Comparison of ENCODE assay signal across 32 mouse cellular contexts in genomic region chr7:17205530-17206184, GRCm38 (mm10). TPM values are rescaled to one million over a fixed set of nuclear protein-coding genes. Genes with fewer than 3 reads are reported as not detected.
DNase-seq lines count a peak whose midpoint lies in the region; ATAC-seq and TF ChIP-seq lines count a peak whose summit lies in the region.
"Had no signal": no experiment of that assay in that cellular context is flagged by ENCODE, and none has a peak within 500 bp of the region (broad histone marks: within the 10 kb centered on the region; RNA-seq: fewer than 3 reads in every experiment).

No protein-coding gene starts in this region.

- H3K4me3 ChIP-seq in heart, adult 2 months = no peak overlapping the region
- H3K4me3 ChIP-seq in MEL (ENCODE audit: control insufficient read depth in 1 of 2, insufficient read depth in 1 of 2, low read depth in 2 of 2, low read length in 2 of 2) = no peak overlapping the region
- H3K4me3 ChIP-seq: heart, embryonic 13.5 days; hindbrain, embryonic 12.5 days; limb, embryonic 12.5 days; midbrain, embryonic 12.5 days; stomach, embryonic 15.5 days had no signal

- TF ChIP-seq POLR2A in heart, adult 2 months (IDR thresholded peaks at IDR 0.05; ENCODE audit: insufficient read depth, low read depth, low read length) = no peak
- TF ChIP-seq POLR2A in MEL (IDR thresholded peaks at IDR 0.05; ENCODE audit: control insufficient read depth in 1 of 2, insufficient read depth in 1 of 2, low read depth in 1 of 2, low read length in 2 of 2, poor library complexity in 1 of 2) = no peak

- H3K27me3 ChIP-seq in heart, adult 2 months (ENCODE audit: control insufficient read depth, insufficient read depth, low read length) = no peaks in the 10 kb centered on the region
- no peaks in the 10 kb centered on the region; a peak in 1 of 4 replicates for H3K27me3 ChIP-seq in MEL (ENCODE audit: control insufficient read depth in 1 of 2, insufficient read depth in 2 of 2, low read length in 2 of 2)
- H3K27me3 ChIP-seq: heart, embryonic 13.5 days; hindbrain, embryonic 12.5 days; limb, embryonic 12.5 days; midbrain, embryonic 12.5 days; stomach, embryonic 15.5 days had no signal

- H3K9me3 ChIP-seq in MEL (replicated peaks; ENCODE audit: insufficient read depth, low read length) = no peaks in the 10 kb centered on the region
- H3K9me3 ChIP-seq: stomach, embryonic 15.5 days had no signal

- ATAC-seq in monocyte, adult 5-6 weeks (replicated peaks; ENCODE audit: insufficient number of reproducible peaks, low FRiP score, low TSS enrichment, poor library complexity, severe bottlenecking) = no peak
- ATAC-seq in erythroid progenitor cell, adult 5-6 weeks (replicated peaks; ENCODE audit: low FRiP score, poor library complexity, severe bottlenecking) = no peak
- ATAC-seq: forebrain, postnatal 0 days had no signal

- intact Hi-C loops in heart, adult 2 months (cut with DNase I) = no loop called here
- intact Hi-C loops in heart, postnatal 25 days (cut with DNase I) = no loop called here

- TF ChIP-seq RAD21 in MEL (IDR thresholded peaks at IDR 0.05; ENCODE audit: low read depth, low read length) = no peak

- peak; percentile 17; the same call in 1 of the 2 replicates for TF ChIP-seq CTCF in heart, adult 2 months (IDR thresholded peaks at IDR 0.05)
- TF ChIP-seq CTCF in MEL (IDR thresholded peaks at IDR 0.05 in 2 of 3, conservative IDR thresholded peaks at IDR 0.05 in 1 of 3; ENCODE audit: control insufficient read depth in 1 of 3, insufficient read depth in 1 of 3, low read depth in 2 of 3, low read length in 3 of 3, poor library complexity in 1 of 3, severe bottlenecking in 1 of 3) = peak in 1 of 3 experiments; percentile 15; a peak in 2 of 6 replicates

- H3K36me3 ChIP-seq in heart, adult 2 months (ENCODE audit: control insufficient read depth, insufficient read depth, low read length) = no peaks in the 10 kb centered on the region
- no peaks in the 10 kb centered on the region for H3K36me3 ChIP-seq in MEL (ENCODE audit: control insufficient read depth in 1 of 2, insufficient read depth in 2 of 2, low read length in 2 of 2)
- H3K36me3 ChIP-seq: heart, embryonic 13.5 days; hindbrain, embryonic 12.5 days; limb, embryonic 12.5 days; midbrain, embryonic 12.5 days; stomach, embryonic 15.5 days had no signal

- H3K4me1 ChIP-seq in heart, adult 2 months (ENCODE audit: control insufficient read depth, insufficient read depth, low read length) = no peaks in the 10 kb centered on the region
- H3K4me1 ChIP-seq in MEL (ENCODE audit: control insufficient read depth in 1 of 2, insufficient read depth in 2 of 2, low read length in 2 of 2) = no peaks in the 10 kb centered on the region
- H3K4me1 ChIP-seq: heart, embryonic 13.5 days; hindbrain, embryonic 12.5 days; limb, embryonic 12.5 days; midbrain, embryonic 12.5 days; stomach, embryonic 15.5 days had no signal

- TF ChIP-seq EP300 in heart, adult 2 months (IDR thresholded peaks at IDR 0.05; ENCODE audit: insufficient read depth, low read depth, low read length) = no peak
- TF ChIP-seq EP300 in MEL (IDR thresholded peaks at IDR 0.05; ENCODE audit: low read depth in 1 of 2, low read length in 2 of 2) = no peak

- H3K9ac ChIP-seq in heart, adult 2 months (ENCODE audit: low read depth, low read length) = no peak overlapping the region
- no peak overlapping the region for H3K9ac ChIP-seq in MEL (ENCODE audit: control insufficient read depth, low read depth, low read length, poor library complexity, severe bottlenecking)
- H3K9ac ChIP-seq: forebrain, postnatal 0 days; heart, embryonic 13.5 days; hindbrain, embryonic 12.5 days; limb, embryonic 12.5 days; midbrain, embryonic 12.5 days; stomach, embryonic 15.5 days had no signal

- DNase-seq in heart, adult 2 months = no peak
- DNase-seq in heart, postnatal 25 days (ENCODE audit: low spot score) = no peak
- DNase-seq in 416B (ENCODE audit: low read depth) (peak; percentile 47), MEL (ENCODE audit: low read depth, low spot score) (peak; percentile 10)
- DNase-seq in retina, embryonic 14.5 days (ENCODE audit: low spot score) = peak; percentile 3
- DNase-seq: adrenal gland, postnatal 36 days; cerebellum, adult 11 months; cerebellum, postnatal 10 days; forebrain, postnatal 0 days; gastrocnemius, postnatal 25 days; heart, adult 18-20 months; heart, postnatal 14 days; kidney, adult 18-20 months; kidney, postnatal 14 days; layer of hippocampus, postnatal 36 days; lung, adult 18-20 months; thymus, adult 18-20 months; thymus, postnatal 36 days had no signal

- H3K79me2 ChIP-seq in heart, adult 2 months (replicated peaks; ENCODE audit: control insufficient read depth, insufficient read depth, low read length) = no peaks in the 10 kb centered on the region
- H3K79me2 ChIP-seq in MEL (ENCODE audit: control insufficient read depth, insufficient read depth, low read length, poor library complexity) = no peaks in the 10 kb centered on the region

- H3K27ac ChIP-seq in heart, adult 2 months = no peak overlapping the region
- H3K27ac ChIP-seq in MEL (ENCODE audit: control insufficient read depth, low read depth, low read length) = no peak overlapping the region
- H3K27ac ChIP-seq: heart, embryonic 13.5 days; hindbrain, embryonic 12.5 days; limb, embryonic 12.5 days; midbrain, embryonic 12.5 days; stomach, embryonic 15.5 days had no signal

- WGBS in heart, adult 2 months = 52% methylated on average over 3 of the region's 3 CpGs

TF ChIP-seq in MEL, 35 proteins besides CTCF, POLR2A, EP300 and RAD21:
- no peak for TF ChIP-seq MXI1 (IDR thresholded peaks at IDR 0.05; ENCODE audit: low read depth, low read length)
- no peak for TF ChIP-seq NELFE (IDR thresholded peaks at IDR 0.05; ENCODE audit: low read depth, low read length)
- TF ChIP-seq POLR2AphosphoS2 (IDR thresholded peaks at IDR 0.05; ENCODE audit: low read length) = no peak
- TF ChIP-seq BHLHE40 (IDR thresholded peaks at IDR 0.05; ENCODE audit: borderline replicate concordance, low read depth, low read length) = no peak
- no peak for TF ChIP-seq TCF12 (IDR thresholded peaks at IDR 0.05; ENCODE audit: low read depth, low read length)
- no peak for TF ChIP-seq ZC3H11A (IDR thresholded peaks at IDR 0.05; ENCODE audit: low read depth, low read length)
- no peak for TF ChIP-seq USF1 (IDR thresholded peaks at IDR 0.05; ENCODE audit: low read depth, low read length)
- no peak for TF ChIP-seq GABPA (IDR thresholded peaks at IDR 0.05; ENCODE audit: low read depth, low read length)
- no peak for TF ChIP-seq TAL1 (IDR thresholded peaks at IDR 0.05; ENCODE audit: low read length)
- no peak for TF ChIP-seq SIN3A (IDR thresholded peaks at IDR 0.05; ENCODE audit: low read length)
- TF ChIP-seq USF2 (IDR thresholded peaks at IDR 0.05; ENCODE audit: borderline replicate concordance in 1 of 2, insufficient read depth in 1 of 2, low read depth in 1 of 2, low read length in 2 of 2) = no peak
- TF ChIP-seq ZMIZ1 (IDR thresholded peaks at IDR 0.05; ENCODE audit: low read depth, low read length) = no peak
- TF ChIP-seq TBP (IDR thresholded peaks at IDR 0.05; ENCODE audit: low read depth, low read length) = no peak
- TF ChIP-seq POLR2AphosphoS5 (IDR thresholded peaks at IDR 0.05; ENCODE audit: borderline replicate concordance, low read depth, low read length) = no peak
- TF ChIP-seq MYB (IDR thresholded peaks at IDR 0.05; ENCODE audit: low read depth, low read length) = no peak

RNA-seq across cellular contexts. Expression of gene Psg29, which starts 2.4 kb away (rescaled TPM):
- total RNA-seq in heart, adult 2 months (2021) = not detected
- polyA plus RNA-seq in heart, adult 2 months (2012; rRNA removed) = not detected in 2 replicates
- not detected for total RNA-seq in heart, postnatal 25 days (2021)
- not detected in 2 replicates for total RNA-seq in MEL (2012; rRNA removed)
- not detected for polyA plus RNA-seq in MEL (2012; ENCODE audit: insufficient read depth in 1 of 2, insufficient read length in 2 of 2, low read depth in 1 of 2, low replicate concordance in 2 of 2, missing spikeins in 1 of 2)
- total RNA-seq in monocyte, adult 5-6 weeks (2017) = not detected in 3 replicates
- not detected in 2 replicates for total RNA-seq in erythroid progenitor cell, adult 5-6 weeks (2015; ENCODE audit: low replicate concordance)
- total RNA-seq in erythroid progenitor cell, adult 5-6 weeks (2017; ENCODE audit: low replicate concordance) = not detected in 2 replicates
- total RNA-seq: adrenal gland, postnatal 36 days; gastrocnemius, postnatal 25 days; heart, adult 18-20 months; heart, postnatal 14 days; layer of hippocampus, adult 8-10 months; layer of hippocampus, postnatal 36 days; left cerebral cortex, postnatal 14 days; megakaryocyte, adult 5-6 weeks; neutrophil, adult 5-6 weeks had no signal
- polyA plus RNA-seq: embryonic facial prominence, embryonic 11.5 days; forebrain, embryonic 11.5 days; forebrain, postnatal 0 days; heart, embryonic 13.5 days; hindbrain, embryonic 12.5 days; limb, embryonic 12.5 days; liver, embryonic 11.5 days; midbrain, embryonic 12.5 days; stomach, embryonic 15.5 days had no signal

RNA-seq across cellular contexts. Expression of gene Ceacam3, which starts 55.6 kb away (rescaled TPM):
- total RNA-seq in heart, adult 2 months (2021) = not detected
- polyA plus RNA-seq in heart, adult 2 months (2012; rRNA removed) = not detected in 2 replicates
- total RNA-seq in heart, postnatal 25 days (2021) = not detected
- not detected in 2 replicates for total RNA-seq in MEL (2012; rRNA removed)
- not detected for polyA plus RNA-seq in MEL (2012; ENCODE audit: insufficient read depth in 1 of 2, insufficient read length in 2 of 2, low read depth in 1 of 2, low replicate concordance in 2 of 2, missing spikeins in 1 of 2)
- total RNA-seq in monocyte, adult 5-6 weeks (2017) = not detected in 3 replicates
- total RNA-seq in erythroid progenitor cell, adult 5-6 weeks (2015; ENCODE audit: low replicate concordance) = not detected in 2 replicates
- not detected in 2 replicates for total RNA-seq in erythroid progenitor cell, adult 5-6 weeks (2017; ENCODE audit: low replicate concordance)
- total RNA-seq: adrenal gland, postnatal 36 days; gastrocnemius, postnatal 25 days; heart, adult 18-20 months; heart, postnatal 14 days; layer of hippocampus, postnatal 36 days; left cerebral cortex, postnatal 14 days; megakaryocyte, adult 5-6 weeks; neutrophil, adult 5-6 weeks had no signal
- polyA plus RNA-seq: embryonic facial prominence, embryonic 11.5 days; forebrain, embryonic 11.5 days; forebrain, postnatal 0 days; heart, embryonic 13.5 days; hindbrain, embryonic 12.5 days; limb, embryonic 12.5 days; liver, embryonic 11.5 days; midbrain, embryonic 12.5 days had no signal

Comparison
In these comparisons a context has a peak if more than half of its experiments do, and no peak if none do; other contexts are left out.
1. DNase-seq: peak in 416B (single experiment), MEL (single experiment) and retina, embryonic 14.5 days (single experiment); none in heart, adult 2 months (0 of 2) and heart, postnatal 25 days (single experiment).